Mouse (Mus musculus) urinary bladder, postnatal 36 days (tissue): ENCODE measurements at regions not wholly inside any gene's neighbourhood (a gene's known extent, or its start where the extent isn't known, plus 50 kb on each side); places are given as distances from the start of the nearest gene placed in this dataset.

Source experiments
- DNase-seq, 2 experiments: peaks; one replicate each; pipeline ENCODE4 v3.0.0; 2022; ENCODE audit warnings: low spot score in 2 of 2, mixed read lengths in 1 of 2

- no peak for DNase-seq
Observed at GRCm38 (mm10) chrX:130808530-130809235, 1059.1 kb downstream of the Diaph2 start.

- DNase-seq = no peak
Observed at GRCm38 (mm10) chrX:130818916-130819315, 1069.4 kb downstream of the Diaph2 start.

- DNase-seq = no peak
Observed at GRCm38 (mm10) chrX:130819707-130820106, 1070.2 kb downstream of the Diaph2 start.

- DNase-seq = no peak
Observed at GRCm38 (mm10) chrX:130820168-130820567, 1070.6 kb downstream of the Diaph2 start.

GRCm38 (mm10) chrX:130823943-130824342 is 1074.4 kb downstream of the Diaph2 start:
- DNase-seq = no peak

- no peak for DNase-seq
Observed at GRCm38 (mm10) chrX:130835835-130836234, 1086.3 kb downstream of the Diaph2 start.

GRCm38 (mm10) chrX:130843141-130843540 is 1093.6 kb downstream of the Diaph2 start:
- peak in 1 of 2 experiments; percentile 4 for DNase-seq

GRCm38 (mm10) chrX:130866506-130866905 is 1117.0 kb downstream of the Diaph2 start:
- DNase-seq = no peak

GRCm38 (mm10) chrX:130874157-130874556 is 1124.6 kb downstream of the Diaph2 start:
- DNase-seq = no peak

- DNase-seq = no peak
Observed at GRCm38 (mm10) chrX:130875289-130875688, 1125.7 kb downstream of the Diaph2 start.

GRCm38 (mm10) chrX:130876120-130876519 is 1126.6 kb downstream of the Diaph2 start:
- no peak for DNase-seq
